Mouse (Mus musculus) ES-Bruce4 (cell line): ENCODE results near the gene Ppard.

Source experiments
- CTCF ChIP-seq: IDR thresholded peaks from one replicate; pipeline ENCODE4 v1.8.1; 2011; ENCODE audit warnings: low read depth, low read length
- EP300 ChIP-seq: IDR thresholded peaks from 2 replicates; pipeline ENCODE4 v1.6.1; 2011; ENCODE audit warnings: low read depth, low read length; ENCODE audit not compliant: insufficient read depth
- POLR2A ChIP-seq: IDR thresholded peaks from one replicate; pipeline ENCODE4 v1.8.1; 2011; ENCODE audit warnings: low read length; ENCODE audit not compliant: insufficient read depth

DNA sequence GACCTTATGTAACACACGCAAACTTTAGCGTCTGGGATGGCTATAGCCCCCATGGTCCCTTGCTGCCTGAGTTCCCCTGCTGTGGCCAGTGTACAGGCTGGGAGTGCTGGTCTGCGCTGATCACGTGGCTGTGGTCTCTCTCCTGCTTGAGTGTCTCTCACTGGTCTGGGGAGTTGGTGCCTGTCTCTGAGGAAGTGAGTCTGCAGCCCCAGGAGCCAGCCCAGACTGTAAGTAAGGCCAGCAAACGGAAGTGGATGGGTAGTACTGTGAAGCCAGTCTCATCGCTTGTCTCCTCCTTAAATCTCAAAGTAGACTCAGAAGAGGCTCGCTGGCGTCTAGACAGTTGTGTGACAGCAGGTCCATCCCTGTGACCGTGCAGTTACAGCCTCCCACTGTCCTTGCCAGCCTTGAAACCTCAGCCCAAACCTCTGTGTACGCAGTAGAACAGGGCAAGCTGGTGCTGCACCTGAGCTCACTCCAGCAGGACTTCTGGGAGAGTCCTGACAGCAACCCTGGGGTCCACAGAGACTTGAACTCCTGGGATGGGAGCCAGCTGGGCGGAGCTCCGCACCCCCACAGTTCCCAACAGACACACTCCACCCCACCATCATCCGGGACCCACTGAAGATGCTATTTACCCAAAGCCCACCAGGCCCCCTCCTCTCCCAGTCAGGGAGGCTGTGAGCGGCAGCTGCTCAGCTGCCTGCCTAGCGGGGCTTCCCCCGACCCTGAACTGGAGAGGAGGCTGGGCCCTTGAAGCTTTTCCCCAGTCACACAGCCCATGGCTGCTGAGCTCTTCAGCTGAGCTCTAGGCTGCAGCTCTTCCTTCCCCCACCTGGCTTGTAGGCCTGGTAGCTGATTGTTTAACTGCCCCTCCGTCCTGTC, 62.2 kb downstream of the Ppard start:
- TF ChIP-seq CTCF = no peak
- no peak for TF ChIP-seq EP300
- no peak for TF ChIP-seq POLR2A
